Mouse (Mus musculus) small intestine, adult 2 months (tissue): ENCODE results near the gene E2f2. TPM values are rescaled to one million over a fixed set of nuclear protein-coding genes. Genes with fewer than 3 reads are reported as not detected.
A peak's percentile ranks its signal among the peaks of the same experiment; 100 is the strongest.

Source experiments
- H3K27ac ChIP-seq: fragments of 200-500 bp; 2 replicates; pipeline ENCODE4 v1.5.1; 2012; ENCODE audit warnings: low read depth, low read length, control low read depth, inconsistent platforms; ENCODE audit not compliant: insufficient read depth
- H3K27me3 ChIP-seq: fragments of 200-500 bp; 2 replicates; pipeline ENCODE4 v1.6.1; 2012; ENCODE audit warnings: mild to moderate bottlenecking, moderate library complexity, low read length, inconsistent platforms; ENCODE audit not compliant: control insufficient read depth, insufficient read depth
- H3K36me3 ChIP-seq: fragments of 200-500 bp; 2 replicates; pipeline ENCODE4 v1.6.1; 2012; ENCODE audit warnings: mild to moderate bottlenecking, low read length, control low read depth, inconsistent platforms; ENCODE audit not compliant: control insufficient read depth, insufficient read depth
- H3K4me1 ChIP-seq: fragments of 200-500 bp; 2 replicates; pipeline ENCODE4 v1.6.1; 2012; ENCODE audit warnings: low read length, inconsistent platforms, mixed read lengths; ENCODE audit not compliant: control insufficient read depth, insufficient read depth, insufficient read length
- H3K4me3 ChIP-seq: fragments of 200-500 bp; 2 replicates; pipeline ENCODE4 v1.5.1; 2012; ENCODE audit warnings: low read depth, mild to moderate bottlenecking, control low read depth, inconsistent platforms, low read length, moderate library complexity
- CTCF ChIP-seq: fragments of 200-500 bp; IDR thresholded peaks from 2 replicates; pipeline ENCODE4 v1.5.1; 2012; ENCODE audit warnings: low read depth, mild to moderate bottlenecking, control low read depth, inconsistent platforms, low read length, moderate library complexity, mixed read lengths; ENCODE audit not compliant: insufficient replicate concordance, insufficient read length; ENCODE audit errors: extremely low read depth
- POLR2A ChIP-seq: fragments of 200-500 bp; IDR thresholded peaks from 2 replicates; pipeline ENCODE4 v1.6.1; 2012; ENCODE audit warnings: low read depth, mild to moderate bottlenecking, control low read depth, inconsistent platforms, low read length, moderate library complexity
- WGBS: fragments of 180-500 bp; shearing (Covaris S2); methylation state at CpG from one replicate; pipeline ENCODE4 v1.1.7; 2018; 5-methylcytosine and 5-hydroxymethylcytosine counted together
- polyA plus RNA-seq: library from polyadenylated mRNA; depleted of rRNA; stranded (reverse); fragments of >200 nt; gene quantifications from 2 replicates; pipeline ENCODE4 v1.2.3, GENCODE M21; 2012; rRNA removed

E2f2 gene
- polyA plus RNA-seq, 1 experiment, result 11.5 TPM

- Histone ChIP-seq H3K4me1 (no peaks in the 10 kb centered on the region), H3K27me3 (no peaks in the 10 kb centered on the region), H3K27ac (no peak overlapping the region), H3K4me3 (no peak overlapping the region), H3K36me3 (no peaks in the 10 kb centered on the region)
- 76% methylated on average over 9 of the region's 9 CpGs for WGBS
- no peak for TF ChIP-seq POLR2A
- no peak for TF ChIP-seq CTCF
Measured at GRCm38 (mm10) chr4:136239111-136239510, 66.9 kb downstream of the E2f2 start.

- H3K4me1 ChIP-seq, result no peaks in the 10 kb centered on the region
- no peak overlapping the region for H3K4me3 ChIP-seq
- TF ChIP-seq CTCF, result peak; percentile 75; the same call in 1 of the 2 replicates
- TF ChIP-seq POLR2A, result no peak
- H3K27me3 ChIP-seq, result no peaks in the 10 kb centered on the region
- 19% methylated on average over 8 of the region's 8 CpGs for WGBS
- no peaks in the 10 kb centered on the region for H3K36me3 ChIP-seq
- no peak overlapping the region for H3K27ac ChIP-seq
Measured at GRCm38 (mm10) chr4:136239622-136240021, 67.4 kb downstream of the E2f2 start.

- H3K27me3 ChIP-seq, result no peaks in the 10 kb centered on the region
- no peak for TF ChIP-seq POLR2A
- TF ChIP-seq CTCF, result no peak
- H3K4me1 ChIP-seq, result no peaks in the 10 kb centered on the region
- 0 out of 2 replicates have a peak overlapping the region, but pooled peaks have one; percentile 2 for H3K4me3 ChIP-seq
- H3K27ac ChIP-seq, result no peak overlapping the region
- no peaks in the 10 kb centered on the region for H3K36me3 ChIP-seq
- WGBS, result 77% methylated on average over 14 of the region's 14 CpGs
Measured at GRCm38 (mm10) chr4:136240123-136240522, 67.9 kb downstream of the E2f2 start.

GRCm38 (mm10) chr4:136240955-136241354, 68.8 kb downstream of the E2f2 start:
- TF ChIP-seq CTCF (no peak), POLR2A (no peak)
- Histone ChIP-seq H3K36me3 (no peaks in the 10 kb centered on the region), H3K27ac (no peak overlapping the region), H3K4me1 (no peaks in the 10 kb centered on the region), H3K4me3 (no peak overlapping the region), H3K27me3 (no peaks in the 10 kb centered on the region)
- 82% methylated on average over 8 of the region's 8 CpGs for WGBS

GRCm38 (mm10) chr4:136242065-136242703, 70.0 kb downstream of the E2f2 start:
- H3K4me3 ChIP-seq, result no peak overlapping the region
- no peak overlapping the region for H3K27ac ChIP-seq
- no peaks in the 10 kb centered on the region for H3K27me3 ChIP-seq
- 44% methylated on average over 8 of the region's 8 CpGs for WGBS
- peak; percentile 33; the same call in 1 of the 2 replicates for TF ChIP-seq CTCF
- TF ChIP-seq POLR2A, result no peak
- no peaks in the 10 kb centered on the region for H3K36me3 ChIP-seq
- no peaks in the 10 kb centered on the region; the same call in none of the 2 replicates for H3K4me1 ChIP-seq

GRCm38 (mm10) chr4:136242728-136243127, 70.5 kb downstream of the E2f2 start:
- no peak for TF ChIP-seq POLR2A
- TF ChIP-seq CTCF, result no peak
- no peaks in the 10 kb centered on the region for H3K27me3 ChIP-seq
- H3K27ac ChIP-seq, result no peak overlapping the region
- no peak overlapping the region for H3K4me3 ChIP-seq
- 82% methylated on average over 7 of the region's 7 CpGs for WGBS
- peaks cover 2% of the 10 kb centered on the region for H3K4me1 ChIP-seq
- H3K36me3 ChIP-seq, result no peaks in the 10 kb centered on the region

- peaks cover 4% of the 10 kb centered on the region for H3K4me1 ChIP-seq
- 85% methylated on average over 7 of the region's 7 CpGs for WGBS
- H3K27me3 ChIP-seq, result no peaks in the 10 kb centered on the region
- TF ChIP-seq POLR2A, result no peak
- no peak for TF ChIP-seq CTCF
- no peak overlapping the region for H3K27ac ChIP-seq
- H3K4me3 ChIP-seq, result no peak overlapping the region
- no peaks in the 10 kb centered on the region for H3K36me3 ChIP-seq
Measured at GRCm38 (mm10) chr4:136244208-136244607, 72.0 kb downstream of the E2f2 start.

Other genes with a start within 250 kb of the E2f2 start
- 50.3 and 76.6 TPM in 2 replicates for gene Hmgcl, start 225.9 kb upstream of the E2f2 start, polyA plus RNA-seq
- 116 and 163 TPM in 2 replicates for gene Gale, start 208.7 kb upstream of the E2f2 start, polyA plus RNA-seq
- gene Lypla2, start 199.8 kb upstream of the E2f2 start, polyA plus RNA-seq, result 79.6 and 166 TPM in 2 replicates
- gene Pithd1, start 185.1 kb upstream of the E2f2 start, polyA plus RNA-seq, result 32.2 and 60.0 TPM in 2 replicates
- gene Eloa, start 150.6 kb upstream of the E2f2 start, polyA plus RNA-seq, result 3.6 and 6.2 TPM in 2 replicates
- 176 and 224 TPM in 2 replicates for gene Rpl11, start 119.0 kb upstream of the E2f2 start, polyA plus RNA-seq
- 262 and 519 TPM in 2 replicates for gene Id3, start 28.9 kb upstream of the E2f2 start, polyA plus RNA-seq
- gene Asap3, start 34.0 kb downstream of the E2f2 start, polyA plus RNA-seq, result 1.3 and 2.0 TPM in 2 replicates
- 7.8 and 14.8 TPM in 2 replicates for gene Tcea3, start 75.3 kb downstream of the E2f2 start, polyA plus RNA-seq
- 4.0 and 9.4 TPM in 2 replicates for gene Zfp46, start 112.3 kb downstream of the E2f2 start, polyA plus RNA-seq
- 0.93 and 2.8 TPM in 2 replicates for gene Hnrnpr, start 138.5 kb downstream of the E2f2 start, polyA plus RNA-seq